Mouse (Mus musculus): ENCODE results near the gene Mical2.

The Mical2 gene

DNA sequence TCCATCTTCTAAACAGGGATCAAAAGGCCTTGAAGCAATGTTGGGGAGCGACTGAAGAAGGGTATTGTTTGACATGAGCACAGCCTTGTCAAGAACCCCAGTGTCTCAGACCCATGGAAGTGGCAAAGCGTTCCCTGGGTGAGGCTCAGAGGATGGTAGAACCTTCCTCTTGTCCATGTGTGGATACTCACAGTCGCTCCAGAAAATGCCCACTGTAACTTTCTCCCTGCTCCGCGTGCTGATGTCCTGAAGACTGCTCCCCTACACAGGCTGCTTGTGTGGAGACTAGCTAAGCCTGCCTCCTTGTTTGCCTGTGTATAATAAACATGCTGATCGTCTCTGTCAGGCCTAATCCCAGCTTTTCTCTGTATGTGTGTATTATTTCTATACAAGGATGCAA is 228.7 kb downstream of the Mical2 start:
- DNase-seq (ENCODE audit: low spot score in 2 of 2) = no peak

DNA sequence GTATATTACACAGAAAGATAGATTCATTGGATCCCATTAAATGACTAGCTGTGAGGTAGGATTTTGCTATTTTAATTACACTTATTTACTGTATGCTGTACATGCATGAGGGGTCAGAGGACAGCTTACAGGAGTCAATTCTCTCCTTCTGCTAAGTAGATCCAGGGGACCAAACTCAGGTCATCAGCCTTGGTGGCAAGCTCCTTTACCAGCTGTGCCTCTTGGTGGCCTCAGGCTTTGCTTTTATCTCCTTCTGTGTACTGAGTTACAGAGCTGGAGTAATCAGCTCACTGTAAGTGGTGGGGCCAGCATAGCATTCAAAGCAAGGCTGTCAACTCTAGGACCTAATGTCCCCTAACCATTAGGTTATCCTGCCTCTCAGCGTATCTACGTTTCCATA is 229.3 kb downstream of the Mical2 start:
- DNase-seq (ENCODE audit: low spot score in 2 of 2) = no peak

DNA sequence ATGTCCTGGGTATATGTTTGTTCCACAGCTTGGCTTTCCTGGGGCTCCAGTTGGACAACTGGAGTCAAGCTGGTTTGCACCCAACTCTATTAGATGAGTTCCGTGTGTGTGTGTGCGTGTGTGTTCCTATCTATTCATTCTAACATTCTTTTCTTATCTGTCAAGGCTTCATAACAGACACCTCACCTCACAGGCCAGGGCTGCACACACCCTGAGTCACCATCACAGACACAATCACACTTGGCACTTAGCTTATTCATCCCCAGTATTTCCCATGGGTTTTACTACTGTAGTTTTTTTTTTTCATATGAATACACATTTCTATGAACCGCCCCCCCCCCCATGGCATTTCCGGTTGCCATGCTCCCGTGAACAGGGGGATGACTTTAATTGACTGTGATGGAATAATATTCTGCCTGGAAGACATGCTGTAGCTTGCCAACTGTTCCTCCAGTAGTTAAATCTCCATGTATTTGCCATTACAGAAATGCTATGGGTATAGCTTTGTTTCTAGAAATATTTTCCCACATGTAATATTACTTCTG is 230.0 kb downstream of the Mical2 start:
- DNase-seq (ENCODE audit: low spot score in 2 of 2) = no peak

DNA sequence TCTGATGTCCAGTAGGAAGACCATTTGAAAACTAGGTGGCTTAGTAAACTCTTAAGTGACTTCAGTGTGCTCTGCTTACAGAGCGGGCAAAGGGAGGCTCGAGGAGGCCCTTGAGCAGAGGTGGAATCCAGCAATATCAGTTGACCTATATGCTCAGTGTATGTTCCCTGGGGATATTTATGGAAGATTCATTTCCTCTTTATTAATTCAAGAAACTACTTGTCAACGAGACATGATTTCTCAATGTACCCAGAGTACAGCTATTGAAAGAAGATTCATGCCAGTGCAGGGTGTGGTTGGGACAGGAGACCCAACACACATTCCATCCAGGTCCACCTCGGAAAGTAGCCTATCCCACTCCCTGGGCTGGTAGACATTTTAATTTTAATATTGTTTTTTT is 231.7 kb downstream of the Mical2 start:
- DNase-seq (ENCODE audit: low spot score in 2 of 2) = no peak

DNA sequence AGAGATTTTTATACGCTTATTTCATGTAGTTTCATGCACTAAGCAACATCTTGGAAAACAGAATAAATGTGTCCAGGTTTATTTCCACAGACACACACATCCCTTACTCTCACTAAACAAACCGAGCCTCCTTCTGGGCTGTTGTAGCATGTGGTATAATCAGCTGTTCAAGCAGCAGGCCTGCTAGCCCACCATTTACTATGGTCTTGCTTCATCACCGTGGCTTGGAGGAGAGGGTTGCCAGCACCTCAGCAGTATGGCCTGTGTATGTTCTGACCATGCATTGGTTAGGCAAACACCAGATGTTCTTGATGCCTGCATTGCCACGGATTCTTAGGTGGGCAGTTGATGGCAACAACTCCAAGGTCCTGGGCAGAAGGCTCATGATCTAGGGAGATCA is 232.3 kb downstream of the Mical2 start:
- DNase-seq (ENCODE audit: low spot score in 2 of 2) = no peak

DNA sequence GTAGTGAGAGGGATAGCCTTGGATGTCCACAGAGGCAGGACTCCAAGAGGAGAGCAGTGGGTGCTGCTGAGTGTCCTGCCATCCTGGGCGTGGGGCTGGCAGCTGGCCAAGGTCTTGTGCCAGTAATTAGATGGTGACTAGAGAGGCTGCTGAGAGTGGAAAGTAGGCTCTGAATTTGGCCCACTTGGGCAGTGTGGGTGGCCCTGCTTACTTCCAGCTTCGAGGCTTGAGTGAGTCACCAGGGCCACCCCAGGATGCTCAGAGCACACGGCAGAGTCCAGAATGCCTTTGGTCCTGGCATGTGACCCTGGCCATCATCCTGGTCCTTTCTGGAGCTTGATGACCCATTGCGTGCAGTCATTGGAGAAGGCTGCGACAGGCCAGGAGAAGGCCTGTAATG is 232.8 kb downstream of the Mical2 start:
- no peak for DNase-seq (ENCODE audit: low spot score in 2 of 2)
